Mouse (Mus musculus): ENCODE measurements around the gene Fxyd3. TPM values are rescaled to one million over a fixed set of nuclear protein-coding genes. Genes with fewer than 3 reads are reported as not detected.

The Fxyd3 gene
- polyA plus RNA-seq (2016; fragmentation: Nextera tagmentation; extraction: Ambion mirVana), result 7.6 and 10.0 TPM in 2 replicates

GRCm38 (mm10) chr7:31076492-31076891 is at the start of gene Fxyd3:
TSS of gene Fxyd3 (minus strand) at chr7:31076704.
- no peaks in the 10 kb centered on the region for H3K36me3 ChIP-seq
- H3K4me3 ChIP-seq, result no peak within 1 kb of the TSS
- H3K9me3 ChIP-seq (replicated peaks), result no peaks in the 10 kb centered on the region
- no peak for DNase-seq (ENCODE audit: low spot score)
- no peaks in the 10 kb centered on the region for H3K27me3 ChIP-seq (ENCODE audit: low read depth, poor library complexity, severe bottlenecking)
- peak within 1 kb of the TSS; percentile 70 for H3K27ac ChIP-seq
- WGBS, result 48% methylated on average over 5 of the region's 5 CpGs
- peaks cover 38% of the 10 kb centered on the region for H3K4me1 ChIP-seq

- 83% methylated on average over 13 of the region's 13 CpGs for WGBS
- peaks cover 23% of the 10 kb centered on the region for H3K4me1 ChIP-seq
- peaks cover 61% of the 10 kb centered on the region for H3K27me3 ChIP-seq (ENCODE audit: low read depth, poor library complexity, severe bottlenecking)
- H3K4me3 ChIP-seq, result no peak overlapping the region
- no peaks in the 10 kb centered on the region for H3K9me3 ChIP-seq (replicated peaks)
- peaks cover 21% of the 10 kb centered on the region for H3K36me3 ChIP-seq
- no peak overlapping the region for H3K27ac ChIP-seq
- no peak for DNase-seq (ENCODE audit: low spot score)
Observed at GRCm38 (mm10) chr7:31125116-31125515, 48.6 kb upstream of the Fxyd3 start.

DNA sequence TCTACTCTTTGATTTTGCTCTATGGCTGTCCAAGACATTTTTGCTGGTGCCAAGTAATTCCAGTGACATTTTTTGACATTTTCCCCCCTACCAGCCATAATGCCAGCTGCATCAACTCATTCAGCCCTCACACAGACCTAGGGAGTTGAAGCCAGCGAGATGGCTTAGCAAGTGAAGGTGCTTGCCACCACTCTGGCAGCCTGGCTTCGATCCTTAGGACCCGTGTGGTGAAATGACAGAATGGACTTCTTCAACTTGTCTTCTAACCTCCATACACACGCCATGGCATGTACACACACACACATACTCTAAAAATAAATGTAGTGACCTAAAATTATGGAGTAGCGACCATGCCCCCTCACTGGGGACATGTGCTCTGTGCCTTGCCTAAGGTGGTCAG is 47.9 kb upstream of the Fxyd3 start:
- DNase-seq (ENCODE audit: low spot score), result no peak
- Histone ChIP-seq H3K4me3 (no peak overlapping the region), H3K36me3 (peaks cover 14% of the 10 kb centered on the region), H3K27me3 (ENCODE audit: low read depth, poor library complexity, severe bottlenecking) (peaks cover 58% of the 10 kb centered on the region), H3K4me1 (peaks cover 23% of the 10 kb centered on the region), H3K9me3 (replicated peaks) (no peaks in the 10 kb centered on the region), H3K27ac (no peak overlapping the region)
- 91% methylated on average over 5 of the region's 5 CpGs for WGBS

- Histone ChIP-seq H3K4me3 (no peak overlapping the region), H3K27ac (no peak overlapping the region), H3K4me1 (peaks cover 23% of the 10 kb centered on the region), H3K36me3 (peaks cover 7% of the 10 kb centered on the region), H3K27me3 (ENCODE audit: low read depth, poor library complexity, severe bottlenecking) (peaks cover 51% of the 10 kb centered on the region), H3K9me3 (replicated peaks) (no peaks in the 10 kb centered on the region)
- DNase-seq (ENCODE audit: low spot score), result no peak
- WGBS, result 86% methylated on average over 3 of the region's 3 CpGs
Observed at GRCm38 (mm10) chr7:31123697-31124096, 47.2 kb upstream of the Fxyd3 start.

GRCm38 (mm10) chr7:31122641-31123631 is 46.4 kb upstream of the Fxyd3 start:
- peaks cover 43% of the 10 kb centered on the region for H3K27me3 ChIP-seq (ENCODE audit: low read depth, poor library complexity, severe bottlenecking)
- no peak overlapping the region for H3K4me3 ChIP-seq
- DNase-seq (ENCODE audit: low spot score), result no peak
- no peaks in the 10 kb centered on the region for H3K36me3 ChIP-seq
- no peak overlapping the region for H3K27ac ChIP-seq
- 90% methylated on average over 16 of the region's 16 CpGs for WGBS
- H3K9me3 ChIP-seq (replicated peaks), result no peaks in the 10 kb centered on the region
- peaks cover 16% of the 10 kb centered on the region for H3K4me1 ChIP-seq

DNA sequence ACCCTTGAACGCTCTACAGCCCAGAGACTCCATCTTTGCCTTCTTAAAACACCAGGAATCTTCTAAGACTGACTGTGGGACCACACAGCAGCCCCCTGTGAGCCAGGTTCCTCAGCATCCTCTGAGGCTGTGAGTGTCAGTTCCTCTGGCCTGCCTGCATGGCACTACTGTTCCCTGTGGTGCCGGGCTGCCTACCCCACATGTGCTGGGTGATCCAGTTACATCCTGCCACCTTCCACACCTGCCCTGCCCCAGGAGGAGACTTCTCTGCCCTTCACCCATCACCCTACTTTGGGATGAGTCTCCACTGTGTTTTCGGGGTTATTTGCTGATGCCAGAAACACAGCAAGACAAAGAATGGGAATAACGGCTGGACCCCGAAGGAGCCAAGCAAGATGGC is 43.1 kb upstream of the Fxyd3 start:
- Histone ChIP-seq H3K4me1 (peaks cover 26% of the 10 kb centered on the region), H3K36me3 (no peaks in the 10 kb centered on the region), H3K27me3 (ENCODE audit: low read depth, poor library complexity, severe bottlenecking) (peaks cover 10% of the 10 kb centered on the region), H3K9me3 (replicated peaks) (no peaks in the 10 kb centered on the region), H3K27ac (no peak overlapping the region), H3K4me3 (no peak overlapping the region)
- no peak for DNase-seq (ENCODE audit: low spot score)
- 89% methylated on average over 5 of the region's 5 CpGs for WGBS

DNA sequence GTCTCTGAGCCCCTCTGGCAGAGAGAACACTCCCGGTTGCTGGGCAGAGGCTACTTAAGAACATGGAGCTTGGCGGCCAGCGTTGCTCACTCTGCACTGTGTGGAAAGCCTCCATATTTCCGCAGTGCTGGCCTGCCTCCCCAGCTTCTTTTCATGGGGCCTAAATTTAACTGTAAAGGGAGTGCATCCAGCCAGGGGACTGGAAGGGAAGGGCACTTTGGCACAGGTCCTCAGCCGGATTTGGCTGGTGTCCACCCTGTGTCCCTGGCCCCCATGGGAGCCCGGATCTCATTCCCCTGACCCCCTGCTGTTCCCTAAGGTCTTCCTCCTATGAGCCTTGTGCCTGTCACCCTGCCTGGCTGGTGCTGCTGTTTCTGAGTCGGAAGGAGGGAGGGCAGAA is 42.0 kb upstream of the Fxyd3 start:
- Histone ChIP-seq H3K9me3 (replicated peaks) (no peaks in the 10 kb centered on the region), H3K27me3 (ENCODE audit: low read depth, poor library complexity, severe bottlenecking) (0 out of 2 replicates have a peak, but pooled peaks cover 2% of the 10 kb centered on the region), H3K36me3 (no peaks in the 10 kb centered on the region), H3K27ac (no peak overlapping the region), H3K4me3 (no peak overlapping the region), H3K4me1 (peaks cover 28% of the 10 kb centered on the region)
- 83% methylated on average over 7 of the region's 7 CpGs for WGBS
- DNase-seq (ENCODE audit: low spot score), result no peak

GRCm38 (mm10) chr7:31117465-31117864 is 41.0 kb upstream of the Fxyd3 start:
- Histone ChIP-seq H3K27ac (no peak overlapping the region), H3K4me1 (peaks cover 28% of the 10 kb centered on the region), H3K36me3 (no peaks in the 10 kb centered on the region), H3K9me3 (replicated peaks) (no peaks in the 10 kb centered on the region), H3K4me3 (no peak overlapping the region), H3K27me3 (ENCODE audit: low read depth, poor library complexity, severe bottlenecking) (no peaks in the 10 kb centered on the region)
- no peak for DNase-seq (ENCODE audit: low spot score)
- WGBS, result 89% methylated on average over 11 of the region's 11 CpGs

DNA sequence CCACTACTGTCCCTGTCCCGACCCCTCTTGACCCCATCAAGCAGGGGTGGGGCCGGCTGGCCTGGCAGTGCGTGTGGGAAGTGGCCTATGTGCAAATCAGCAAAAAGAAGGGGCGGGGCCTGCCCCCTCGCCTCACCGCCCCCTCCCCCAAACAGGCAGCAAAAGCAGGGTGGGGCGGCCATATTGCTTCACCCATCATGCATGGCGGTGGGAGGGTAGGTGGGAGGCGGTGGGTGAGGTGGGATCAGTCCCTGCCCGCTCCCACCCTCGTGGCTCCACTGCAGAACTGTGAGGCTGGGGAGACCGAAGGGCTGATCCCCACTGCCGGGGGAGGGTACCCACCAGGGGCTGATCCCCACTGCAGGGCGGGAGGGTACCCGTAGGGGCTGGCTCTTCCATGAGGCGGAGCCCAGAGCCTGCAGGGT is 40.2 kb upstream of the Fxyd3 start:
- Histone ChIP-seq H3K27me3 (ENCODE audit: low read depth, poor library complexity, severe bottlenecking) (no peaks in the 10 kb centered on the region), H3K36me3 (no peaks in the 10 kb centered on the region), H3K4me1 (peaks cover 28% of the 10 kb centered on the region), H3K27ac (peak overlapping the region; percentile 53), H3K4me3 (0 out of 2 replicates have a peak overlapping the region, but pooled peaks have one; percentile 13), H3K9me3 (replicated peaks) (no peaks in the 10 kb centered on the region)
- DNase-seq (ENCODE audit: low spot score), result no peak
- WGBS, result 40% methylated on average over 16 of the region's 16 CpGs

GRCm38 (mm10) chr7:31115587-31116043 is 39.1 kb upstream of the Fxyd3 start:
- Histone ChIP-seq H3K4me1 (peaks cover 28% of the 10 kb centered on the region), H3K4me3 (peak overlapping the region; percentile 36), H3K27me3 (ENCODE audit: low read depth, poor library complexity, severe bottlenecking) (no peaks in the 10 kb centered on the region), H3K9me3 (replicated peaks) (no peaks in the 10 kb centered on the region), H3K27ac (peak overlapping the region; percentile 80), H3K36me3 (no peaks in the 10 kb centered on the region)
- peak; percentile 52 for DNase-seq (ENCODE audit: low spot score)
- 29% methylated on average over 17 of the region's 17 CpGs for WGBS

DNA sequence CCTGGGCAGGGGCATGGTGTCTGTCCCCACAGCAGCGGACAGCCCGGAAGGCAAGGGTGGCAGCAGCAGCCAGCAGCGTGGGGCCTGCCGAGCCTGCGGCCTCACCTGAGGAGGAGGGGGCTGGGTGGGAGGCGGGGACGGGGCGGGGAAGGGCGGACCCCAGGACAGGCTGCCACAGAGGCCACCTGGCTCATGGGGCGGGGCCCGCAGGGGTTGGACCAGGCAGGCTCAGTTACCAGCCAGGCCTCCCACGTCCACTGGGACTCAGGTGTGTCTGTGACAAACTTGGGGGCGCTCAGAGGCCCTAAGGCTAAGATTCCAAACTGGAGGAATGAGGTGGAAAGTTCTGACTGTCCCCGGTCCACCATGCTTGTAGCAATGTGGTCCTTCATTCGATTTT is 38.7 kb upstream of the Fxyd3 start, which contains the start of gene Hpn:
Hpn (minus strand) TSS at position 109 of the 400 bp plus-strand sequence.
- no peaks in the 10 kb centered on the region for H3K9me3 ChIP-seq (replicated peaks)
- H3K27me3 ChIP-seq (ENCODE audit: low read depth, poor library complexity, severe bottlenecking), result no peaks in the 10 kb centered on the region
- peak within 1 kb of the TSS; percentile 36 for H3K4me3 ChIP-seq
- H3K36me3 ChIP-seq, result no peaks in the 10 kb centered on the region
- peak within 1 kb of the TSS; percentile 80 for H3K27ac ChIP-seq
- 13% methylated on average over 14 of the region's 15 CpGs for WGBS
- no peak for DNase-seq (ENCODE audit: low spot score)
- peaks cover 28% of the 10 kb centered on the region for H3K4me1 ChIP-seq

DNA sequence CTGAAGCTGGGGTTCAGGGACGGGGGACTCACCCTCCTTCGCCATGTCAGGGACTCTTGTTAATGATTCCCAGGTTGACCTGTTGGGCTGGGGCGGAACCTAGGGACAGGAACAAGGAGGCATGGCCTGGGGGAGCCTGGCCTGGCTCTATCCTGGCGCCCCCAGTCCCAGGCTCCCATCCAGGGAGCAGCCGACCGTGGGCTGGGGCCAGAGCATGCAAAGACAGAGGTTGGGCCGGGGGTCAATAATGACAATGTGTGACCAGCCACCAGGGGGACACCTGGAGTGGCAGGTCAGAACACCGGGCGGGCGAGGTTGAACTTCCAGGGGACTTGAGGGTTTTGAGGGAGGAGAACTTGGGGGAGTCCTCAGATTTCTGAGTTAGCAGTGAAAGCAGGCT is 38.1 kb upstream of the Fxyd3 start:
- peaks cover 28% of the 10 kb centered on the region for H3K4me1 ChIP-seq
- no peaks in the 10 kb centered on the region for H3K27me3 ChIP-seq (ENCODE audit: low read depth, poor library complexity, severe bottlenecking)
- H3K27ac ChIP-seq, result peak overlapping the region; percentile 80
- peak overlapping the region; percentile 36 for H3K4me3 ChIP-seq
- H3K36me3 ChIP-seq, result no peaks in the 10 kb centered on the region
- DNase-seq (ENCODE audit: low spot score), result no peak
- 42% methylated on average over 10 of the region's 10 CpGs for WGBS
- no peaks in the 10 kb centered on the region for H3K9me3 ChIP-seq (replicated peaks)

DNA sequence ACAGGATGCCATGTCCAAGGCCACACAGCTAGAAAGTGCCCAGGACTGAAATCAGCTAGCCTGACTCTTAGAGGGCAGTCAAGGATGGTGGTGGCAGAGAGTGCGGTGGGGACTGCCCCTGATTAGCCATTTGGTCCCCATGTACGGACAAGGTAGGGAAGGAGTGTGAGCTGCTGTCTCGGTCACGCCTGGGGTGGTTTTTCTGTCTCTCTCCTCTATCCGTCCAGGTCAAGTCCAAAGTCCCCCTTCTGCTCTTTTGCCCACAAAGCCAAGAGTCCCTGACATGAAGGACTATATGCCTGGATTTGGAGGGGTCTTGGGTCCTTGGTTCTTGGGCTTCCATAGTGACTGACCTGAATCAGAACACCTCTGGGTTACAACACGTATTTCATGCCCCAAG is 37.3 kb upstream of the Fxyd3 start:
- Histone ChIP-seq H3K4me1 (peaks cover 29% of the 10 kb centered on the region), H3K27me3 (ENCODE audit: low read depth, poor library complexity, severe bottlenecking) (no peaks in the 10 kb centered on the region), H3K4me3 (no peak overlapping the region), H3K36me3 (no peaks in the 10 kb centered on the region), H3K9me3 (replicated peaks) (no peaks in the 10 kb centered on the region), H3K27ac (no peak overlapping the region)
- 64% methylated on average over 6 of the region's 6 CpGs for WGBS
- DNase-seq (ENCODE audit: low spot score), result no peak

Data from limb, embryonic 10.5 days (tissue).